Comparison of ENCODE assay signal across 7 mouse cellular contexts in the genomic region with DNA sequence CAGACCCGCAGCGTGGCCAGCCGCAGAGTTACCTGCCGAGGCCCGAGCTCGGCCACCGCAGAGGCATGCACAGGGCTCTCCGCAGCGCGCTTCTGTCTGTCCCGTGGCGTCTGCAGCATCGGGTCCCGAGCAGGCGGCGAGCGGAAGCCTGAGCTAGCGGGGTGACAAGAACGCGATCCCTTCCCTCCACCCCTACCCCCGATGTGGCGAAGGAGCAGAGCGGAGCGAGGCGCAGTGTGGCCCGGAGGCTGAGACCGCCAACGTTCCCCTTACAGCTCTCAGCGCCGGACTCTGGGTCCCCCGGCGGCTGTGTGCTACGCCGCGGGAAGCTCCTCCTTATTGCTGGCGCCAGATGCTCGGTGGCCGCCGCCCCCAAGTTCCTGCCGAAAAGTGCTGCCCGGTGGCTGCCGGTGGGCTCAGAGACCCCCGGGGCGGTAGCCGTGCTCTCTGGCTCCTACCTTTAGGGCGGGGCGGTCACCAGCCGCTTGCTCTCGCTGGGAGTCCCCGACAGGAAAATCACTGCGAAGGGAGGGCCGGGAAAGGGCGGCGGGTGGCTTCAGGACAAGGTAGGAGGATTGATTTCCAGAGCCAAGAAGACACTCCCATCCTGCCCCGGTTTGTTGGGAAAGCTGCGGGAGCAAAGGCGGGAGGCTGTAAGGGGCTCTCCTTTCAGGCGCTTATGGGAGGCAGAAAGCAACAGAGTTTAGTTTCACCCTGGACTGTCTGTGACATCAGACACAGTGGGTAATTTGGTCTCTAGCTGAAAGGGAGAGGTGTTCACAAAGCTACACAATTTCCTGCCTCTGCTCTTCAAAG. TPM values are rescaled to one million over a fixed set of nuclear protein-coding genes. Genes with fewer than 3 reads are reported as not detected.
DNase-seq lines count a peak whose midpoint lies in the region; ATAC-seq and TF ChIP-seq lines count a peak whose summit lies in the region.

No protein-coding gene starts in this region.

- TF ChIP-seq POLR2A in cortical plate, adult 2 months (IDR thresholded peaks at IDR 0.05; ENCODE audit: extremely low read depth, insufficient read depth, low read length), result 0 out of 2 replicates have a peak, but pooled peaks have one; percentile 28

- H3K4me3 ChIP-seq in cortical plate, adult 2 months (ENCODE audit: insufficient read depth, low read length), result peak overlapping the region; percentile 72
- peak overlapping the region; percentile 83 for H3K4me3 ChIP-seq in hindbrain, embryonic 16.5 days (ENCODE audit: low read length)
- H3K4me3 ChIP-seq in limb, embryonic 13.5 days, result peak overlapping the region; percentile 62
- H3K4me3 ChIP-seq in midbrain, embryonic 14.5 days (replicated peaks; ENCODE audit: low read depth, low read length), result peak overlapping the region; percentile 78

- H3K4me2 ChIP-seq in hindbrain, embryonic 16.5 days (ENCODE audit: low read length), result peak overlapping the region; percentile 92
- H3K4me2 ChIP-seq in limb, embryonic 13.5 days (replicated peaks), result peak overlapping the region; percentile 87
- H3K4me2 ChIP-seq in midbrain, embryonic 14.5 days (ENCODE audit: low read length), result peak overlapping the region; percentile 95

- H3K9ac ChIP-seq in hindbrain, embryonic 16.5 days (ENCODE audit: low read depth, low read length), result peak overlapping the region; percentile 88
- peak overlapping the region; percentile 88 for H3K9ac ChIP-seq in limb, embryonic 13.5 days
- peak overlapping the region; percentile 73 for H3K9ac ChIP-seq in midbrain, embryonic 14.5 days (replicated peaks; ENCODE audit: low read length)

- peak; percentile 84 for DNase-seq in adrenal gland, adult 2 months
- DNase-seq in gastrocnemius, adult 8-10 months (ENCODE audit: low spot score in 2 of 2), result peak; percentile 54 to 74
- DNase-seq in midbrain, embryonic 14.5 days, result peak; percentile 79
- DNase-seq in spleen, adult 18-20 months, result peak; percentile 58 to 67

- WGBS in hindbrain, embryonic 16.5 days, result under 1% methylated on average over 55 of the region's 58 CpGs
- WGBS in limb, embryonic 13.5 days, result 1% methylated on average over 58 of the region's 58 CpGs
- under 1% methylated on average over 58 of the region's 58 CpGs for WGBS in midbrain, embryonic 14.5 days

- 0 out of 2 replicates have a peak, but pooled peaks cover 2% of the 10 kb centered on the region for H3K27me3 ChIP-seq in hindbrain, embryonic 16.5 days (replicated peaks; ENCODE audit: control insufficient read depth, insufficient read depth, low read length)
- H3K27me3 ChIP-seq in limb, embryonic 13.5 days, result no peaks in the 10 kb centered on the region
- H3K27me3 ChIP-seq in midbrain, embryonic 14.5 days (ENCODE audit: control insufficient read depth, insufficient read depth, low read length), result peaks cover 4% of the 10 kb centered on the region; the same call in 1 of the 2 replicates

- no peaks in the 10 kb centered on the region for H3K9me3 ChIP-seq in hindbrain, embryonic 16.5 days (ENCODE audit: control insufficient read depth, low read length)
- H3K9me3 ChIP-seq in limb, embryonic 13.5 days, result peaks cover 6% of the 10 kb centered on the region; the same call in 1 of the 2 replicates
- H3K9me3 ChIP-seq in midbrain, embryonic 14.5 days (ENCODE audit: control insufficient read depth, low read length), result peaks cover 9% of the 10 kb centered on the region

- peak; percentile 93 for ATAC-seq in hindbrain, embryonic 16.5 days
- peak; percentile 92 for ATAC-seq in limb, embryonic 13.5 days (ENCODE audit: low FRiP score, low read depth)
- ATAC-seq in midbrain, embryonic 14.5 days (ENCODE audit: low FRiP score, low TSS enrichment), result peak; percentile 88

- no peaks in the 10 kb centered on the region for H3K36me3 ChIP-seq in hindbrain, embryonic 16.5 days (ENCODE audit: control insufficient read depth, insufficient read depth, low read length)
- H3K36me3 ChIP-seq in limb, embryonic 13.5 days, result no peaks in the 10 kb centered on the region; the same call in 1 of the 2 replicates
- H3K36me3 ChIP-seq in midbrain, embryonic 14.5 days (ENCODE audit: control insufficient read depth, insufficient read depth, low read length), result no peaks in the 10 kb centered on the region

- no peak for TF ChIP-seq CTCF in cortical plate, adult 2 months (IDR thresholded peaks at IDR 0.05; ENCODE audit: extremely low read depth, insufficient read depth, low read length)

- no peaks in the 10 kb centered on the region; the same call in 1 of the 2 replicates for H3K4me1 ChIP-seq in cortical plate, adult 2 months (ENCODE audit: control insufficient read depth, insufficient read depth, low read length)
- H3K4me1 ChIP-seq in hindbrain, embryonic 16.5 days (ENCODE audit: control insufficient read depth, insufficient read depth, low read depth, low read length), result peaks cover 6% of the 10 kb centered on the region; the same call in 1 of the 2 replicates
- H3K4me1 ChIP-seq in limb, embryonic 13.5 days, result peaks cover 18% of the 10 kb centered on the region
- H3K4me1 ChIP-seq in midbrain, embryonic 14.5 days (ENCODE audit: control insufficient read depth, insufficient read depth, low read length), result no peaks in the 10 kb centered on the region

- peak overlapping the region; percentile 91 for H3K27ac ChIP-seq in cortical plate, adult 2 months (ENCODE audit: insufficient read depth, low read length)
- H3K27ac ChIP-seq in hindbrain, embryonic 16.5 days (ENCODE audit: low read depth, low read length), result peak overlapping the region; percentile 82
- H3K27ac ChIP-seq in limb, embryonic 13.5 days, result peak overlapping the region; percentile 86
- peak overlapping the region; percentile 66 for H3K27ac ChIP-seq in midbrain, embryonic 14.5 days (replicated peaks; ENCODE audit: low read depth, low read length)

RNA-seq across cellular contexts. Expression of a gene that starts 0.8 kb away (rescaled TPM):
- total RNA-seq in adrenal gland, adult 2 months (2021), result 10 to 100 TPM; 37.3 to 39.8 TPM
- 13.3 and 17.9 TPM in 2 replicates for polyA plus RNA-seq in adrenal gland, adult 2 months (2012; rRNA removed)
- polyA plus RNA-seq in cortical plate, adult 2 months (2012; rRNA removed), result 18.7 and 20.1 TPM in 2 replicates
- 100 to 1,000 TPM; 147 to 185 (median 164) TPM for total RNA-seq in gastrocnemius, adult 8-10 months (2022)
- polyA plus RNA-seq in hindbrain, embryonic 16.5 days (2015; fragmentation: Nextera tagmentation; extraction: Ambion mirVana), result 17.7 TPM in 2 replicates
- polyA plus RNA-seq in limb, embryonic 13.5 days (2015; fragmentation: Nextera tagmentation; extraction: Ambion mirVana), result 17.9 and 18.6 TPM in 2 replicates
- 8.3 and 8.5 TPM in 2 replicates for polyA plus RNA-seq in midbrain, embryonic 14.5 days (2014; fragmentation: Nextera tagmentation; extraction: Ambion mirVana)

Comparison
In these comparisons a context has a peak if more than half of its experiments do, and no peak if none do; other contexts are left out.
1. Peak in every context shown above with its lines: DNase-seq, ATAC-seq, H3K4me3 ChIP-seq and H3K27ac ChIP-seq.